Mouse (Mus musculus) testis, postnatal 10 days (tissue): ENCODE measurements around the gene Slc7a6.
A peak's percentile ranks its signal among the peaks of the same experiment; 100 is the strongest.

ENCODE experiments used
- DNase-seq: peaks from one replicate; pipeline ENCODE4 v3.0.0; 2021; ENCODE audit warnings: low spot score

Gene Slc7a6

DNA sequence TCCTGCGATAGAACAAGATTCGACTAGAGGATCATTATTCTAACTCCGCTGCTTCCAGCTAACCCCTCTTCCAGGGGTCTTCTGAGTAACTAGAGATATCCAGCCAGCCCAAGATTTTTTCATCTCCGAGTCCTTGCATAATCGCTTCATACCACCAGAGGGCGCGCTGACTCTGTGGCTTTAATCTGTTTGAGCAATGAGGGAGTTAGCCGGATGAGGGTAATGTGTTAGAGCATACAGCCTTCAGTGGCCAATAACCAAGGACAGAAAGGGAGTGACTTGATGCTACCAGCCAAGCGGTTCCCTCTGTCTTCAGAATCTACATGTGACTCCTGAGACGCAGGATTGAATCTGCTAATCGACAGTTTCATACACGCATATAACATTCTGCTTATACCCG lies 27.9 kb upstream of the Slc7a6 start:
- DNase-seq = peak; percentile 89

DNA sequence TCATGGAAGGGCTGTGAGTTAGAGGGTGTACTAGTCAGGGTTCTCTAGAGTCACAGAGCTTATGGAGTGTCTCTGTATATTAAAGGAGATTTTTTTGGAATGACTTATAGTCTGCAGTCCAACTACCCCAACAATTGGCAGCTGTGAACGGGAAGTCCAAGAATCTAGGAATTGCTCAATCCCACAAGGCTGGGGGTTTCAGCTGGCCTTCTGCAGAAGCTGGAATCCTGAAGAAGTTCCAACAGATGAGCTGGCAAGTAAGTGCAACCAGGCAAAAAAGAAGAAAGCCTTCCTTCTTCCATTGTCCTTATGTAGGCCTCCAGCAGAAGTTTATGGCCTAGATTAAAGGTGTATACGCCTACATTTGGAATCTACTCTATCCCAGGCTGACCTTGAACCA lies 23.3 kb upstream of the Slc7a6 start:
- no peak for DNase-seq

DNA sequence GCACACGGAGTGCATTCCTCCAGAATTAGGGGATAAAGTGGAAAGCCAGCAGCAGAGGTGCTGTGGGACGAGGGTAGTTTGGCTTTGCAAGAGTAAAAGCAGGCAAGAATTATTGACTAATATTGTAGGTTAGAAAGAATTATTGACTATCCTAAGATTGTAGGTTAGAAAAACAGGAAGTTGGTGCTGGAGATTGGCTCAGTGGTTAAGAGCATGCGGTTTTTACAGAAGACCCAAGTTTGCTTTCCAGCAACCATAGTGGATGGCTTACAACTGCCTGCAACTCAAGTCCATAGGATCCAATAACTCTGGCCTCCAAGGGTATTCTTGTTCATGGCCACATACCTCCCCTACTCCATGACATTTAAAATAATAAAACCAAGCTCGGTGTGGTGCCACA lies 22.6 kb upstream of the Slc7a6 start:
- DNase-seq = no peak

DNA sequence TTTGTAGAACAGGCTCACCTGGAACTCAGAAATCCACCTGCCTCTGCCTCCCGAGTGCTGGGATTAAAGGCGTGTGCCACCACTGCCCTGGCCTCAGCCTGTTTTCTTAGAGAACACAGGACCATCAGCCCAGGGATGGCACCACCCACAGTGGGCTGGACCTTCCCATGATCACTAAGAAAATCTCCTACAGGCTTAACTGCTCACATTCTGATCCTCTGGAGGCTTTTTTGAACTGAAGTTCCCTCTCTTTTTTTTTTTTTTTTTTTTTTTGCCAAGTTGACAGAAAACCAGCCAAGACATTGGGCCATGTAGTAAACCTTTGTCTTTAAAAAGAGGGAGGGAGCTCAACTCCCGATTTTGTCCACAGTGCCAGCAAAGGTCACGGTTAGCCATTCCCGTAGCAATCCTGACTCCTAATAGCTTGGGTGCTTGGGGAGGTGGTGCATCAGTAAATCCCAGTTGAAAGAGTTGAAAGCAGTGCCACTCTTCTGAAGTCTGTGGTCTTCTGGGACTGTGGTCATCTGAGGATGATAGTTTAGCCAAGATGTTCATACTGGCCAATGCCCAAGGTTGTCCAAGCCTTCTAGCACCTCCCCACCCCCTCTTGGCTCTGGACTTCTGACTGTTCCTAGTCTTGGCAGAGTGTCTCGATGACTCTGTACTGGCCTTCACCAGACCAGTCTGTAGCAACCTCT lies 20.6 kb upstream of the Slc7a6 start:
- DNase-seq = no peak

DNA sequence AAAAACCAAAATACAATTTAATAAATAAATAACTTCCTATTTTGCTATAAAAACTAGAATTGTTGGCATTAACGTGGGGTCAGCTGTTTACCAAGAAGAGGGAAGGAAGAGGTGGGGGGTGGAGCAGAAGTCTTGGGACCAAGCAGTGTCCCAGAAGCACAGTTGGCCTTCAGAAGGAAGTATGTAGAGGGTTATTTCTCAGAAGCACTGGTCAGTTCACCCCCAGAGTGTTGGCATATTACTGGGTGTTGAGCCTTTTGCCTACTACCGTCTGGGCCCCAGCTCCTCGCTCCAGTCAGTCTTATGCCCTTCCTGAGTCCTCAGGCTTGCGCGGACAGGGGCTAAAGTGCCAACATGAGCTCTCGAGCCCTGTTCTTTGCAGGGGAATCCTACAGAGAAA lies 19.6 kb upstream of the Slc7a6 start:
- DNase-seq = no peak

DNA sequence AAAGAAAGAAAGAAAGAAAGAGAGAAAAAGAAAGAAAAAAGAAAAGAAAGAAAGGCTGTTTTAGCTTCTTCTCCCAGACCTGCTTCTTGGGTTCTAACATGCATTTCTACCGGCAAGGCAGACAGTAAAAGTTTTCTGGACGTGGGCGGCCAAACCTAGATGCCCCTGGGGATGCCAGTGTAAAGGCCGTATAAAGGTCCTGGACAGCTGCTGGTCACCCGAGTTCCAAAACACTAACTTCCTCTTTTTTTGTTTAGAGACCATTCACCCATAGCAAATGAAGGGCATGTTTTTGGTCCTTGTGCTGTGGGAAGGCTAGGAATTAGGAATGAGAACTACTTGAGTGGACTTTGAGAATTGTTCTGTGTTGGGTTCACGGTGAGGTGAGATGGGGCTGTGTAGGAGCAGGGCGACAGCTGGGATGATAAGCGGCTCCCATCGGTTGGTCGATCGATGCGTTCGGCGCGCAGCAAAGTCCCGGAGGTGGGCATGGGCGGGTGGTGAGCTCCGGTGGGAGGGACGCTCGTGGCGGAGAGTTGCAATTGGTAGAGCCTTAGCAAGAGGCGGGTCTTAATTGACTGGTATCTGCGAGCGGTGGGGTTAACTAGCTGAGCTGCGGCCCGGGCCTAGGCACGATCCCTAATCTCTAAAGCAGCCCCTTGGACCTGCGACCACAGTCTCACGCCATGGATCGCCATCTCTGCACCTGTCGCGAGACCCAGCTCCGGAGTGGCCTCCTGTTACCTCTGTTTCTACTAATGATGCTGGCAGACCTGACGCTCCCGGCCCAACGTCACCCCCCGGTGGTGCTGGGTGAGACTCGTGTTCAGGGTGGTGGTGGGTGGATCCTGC lies 18.6 kb upstream of the Slc7a6 start, which contains the start of gene Pla2g15:
Gene Pla2g15, plus strand, starts transcription at position 599 of the 852 bp plus-strand sequence.
- peak; percentile 90 for DNase-seq

DNA sequence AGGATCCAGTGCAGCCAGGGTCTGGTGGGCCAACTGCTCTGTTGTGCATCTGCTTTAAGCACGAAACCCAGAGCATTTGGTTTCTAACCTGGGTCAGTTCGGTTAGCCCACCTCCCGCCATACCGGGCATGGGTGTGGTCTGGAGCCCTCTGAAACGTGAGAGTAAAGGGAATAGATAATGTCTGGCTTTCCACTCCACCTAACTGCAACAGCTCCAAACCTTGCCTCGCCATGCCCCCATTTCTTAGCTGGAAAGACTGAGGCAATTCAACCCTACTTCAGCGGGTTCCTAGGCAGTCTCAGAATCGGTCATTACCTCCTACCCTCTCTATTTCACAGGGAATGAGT lies 18.0 kb upstream of the Slc7a6 start:
- DNase-seq = no peak

DNA sequence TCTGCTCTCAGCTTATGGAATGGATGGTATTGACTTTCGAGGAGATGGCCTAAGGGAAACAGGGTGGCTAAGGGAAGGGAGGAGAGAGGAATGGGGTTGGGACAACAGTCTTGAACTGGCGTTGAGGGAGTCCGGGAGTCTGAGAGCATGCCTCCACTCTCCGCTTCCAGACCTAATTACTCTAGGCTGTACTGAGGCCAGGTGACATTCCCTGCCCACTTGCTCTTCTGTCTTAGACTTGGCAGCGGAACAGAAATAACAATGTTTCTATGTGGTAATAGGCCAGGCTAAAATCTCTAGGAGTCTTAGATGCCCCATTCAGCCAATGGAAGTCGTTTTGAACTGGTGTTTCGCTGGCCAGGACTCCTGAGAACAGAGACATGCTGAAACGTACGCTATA lies 17.6 kb upstream of the Slc7a6 start:
- no peak for DNase-seq

DNA sequence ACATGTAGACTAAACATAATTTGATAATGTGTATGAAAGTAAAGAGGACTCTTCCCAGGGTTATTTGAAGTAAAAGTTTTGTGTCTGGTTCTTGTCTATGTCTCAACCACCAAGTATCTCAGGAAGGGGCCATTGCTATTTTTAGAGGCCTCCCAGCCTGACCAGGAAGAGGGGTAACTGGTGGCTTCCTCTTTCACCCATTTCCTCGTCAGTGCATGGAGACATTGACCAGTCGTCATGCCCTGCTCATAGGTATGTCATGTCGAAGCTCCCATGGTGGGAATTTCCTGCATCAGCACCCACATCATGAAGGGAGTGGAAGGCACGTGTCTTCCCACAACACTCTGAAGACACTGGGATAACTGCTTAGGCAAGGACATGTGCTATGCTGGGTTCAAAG lies 15.8 kb upstream of the Slc7a6 start:
- no peak for DNase-seq

DNA sequence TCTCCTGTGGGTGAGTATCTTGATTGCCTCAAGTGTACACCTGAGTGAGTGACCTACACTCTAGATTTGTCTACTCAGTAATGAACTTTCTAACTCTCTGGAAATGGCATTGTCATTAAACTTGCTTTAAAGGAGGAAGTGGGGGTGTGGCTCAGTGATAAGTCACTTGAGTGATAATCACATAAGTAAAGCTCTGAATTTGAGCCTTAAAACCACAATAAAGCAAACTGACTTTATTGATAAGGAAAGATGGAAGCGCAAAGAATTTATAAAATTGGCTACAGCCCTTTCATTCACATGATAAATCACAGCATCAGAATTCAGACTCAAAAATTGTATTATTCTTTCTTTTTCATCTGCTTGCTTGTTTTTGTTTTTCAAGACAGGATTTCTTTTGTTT lies 11.2 kb upstream of the Slc7a6 start:
- DNase-seq = no peak

DNA sequence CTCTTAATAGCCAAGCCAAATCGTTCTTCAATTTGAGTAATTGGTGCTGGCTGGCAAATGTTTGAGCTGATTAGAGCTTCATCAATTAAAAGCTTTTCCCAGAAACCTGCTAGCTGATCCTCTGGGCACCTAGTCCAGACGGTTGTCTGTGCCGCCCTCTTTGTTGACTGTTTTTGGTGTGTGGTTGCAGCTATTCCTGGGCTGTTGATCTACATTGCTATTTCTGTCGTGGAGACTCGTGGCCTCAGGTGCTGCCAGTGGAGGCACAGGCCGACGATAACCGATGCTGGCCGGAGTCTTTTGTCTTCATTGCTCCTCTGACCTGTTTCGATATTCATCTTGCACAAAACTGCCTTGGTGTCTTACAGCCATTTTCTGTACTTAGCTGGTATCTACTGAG lies 10.3 kb upstream of the Slc7a6 start:
- DNase-seq = no peak

DNA sequence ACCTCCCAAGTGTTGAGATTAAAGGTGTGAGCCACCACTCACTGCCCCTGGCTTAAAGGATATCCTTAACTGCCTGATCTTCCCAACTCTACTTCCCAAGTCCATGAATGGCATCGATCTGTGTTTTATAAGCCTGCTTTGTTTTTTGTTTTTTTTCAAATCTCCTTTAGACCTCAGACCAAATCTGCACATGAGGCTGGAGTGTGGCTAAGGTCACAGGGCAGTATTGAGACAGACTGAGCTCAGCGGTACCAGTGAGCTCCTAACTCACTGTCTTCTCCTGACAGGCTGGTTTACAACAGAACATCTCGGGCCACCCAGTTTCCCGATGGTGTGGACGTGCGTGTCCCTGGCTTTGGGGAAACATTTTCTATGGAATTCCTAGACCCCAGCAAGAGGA lies 8.8 kb upstream of the Slc7a6 start:
- no peak for DNase-seq

DNA sequence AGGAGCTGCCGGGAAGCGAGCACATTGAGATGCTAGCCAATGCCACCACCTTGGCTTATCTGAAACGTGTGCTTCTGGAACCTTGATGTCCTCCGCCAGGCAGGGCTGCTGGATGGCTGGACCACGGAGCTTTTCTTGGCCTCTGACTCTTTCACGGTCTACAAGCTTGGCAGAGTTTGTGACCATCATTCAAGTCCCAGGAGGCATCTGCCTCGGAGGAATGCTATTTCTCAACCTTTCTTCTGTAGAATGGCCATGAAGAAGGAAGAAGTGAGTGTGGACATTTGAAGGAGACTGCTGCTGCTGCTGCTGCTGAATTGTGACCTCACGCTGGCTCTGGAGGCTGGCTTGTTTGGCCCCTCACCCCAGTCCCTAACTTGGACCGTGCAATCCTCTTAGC lies 5.4 kb upstream of the Slc7a6 start:
- DNase-seq = no peak

DNA sequence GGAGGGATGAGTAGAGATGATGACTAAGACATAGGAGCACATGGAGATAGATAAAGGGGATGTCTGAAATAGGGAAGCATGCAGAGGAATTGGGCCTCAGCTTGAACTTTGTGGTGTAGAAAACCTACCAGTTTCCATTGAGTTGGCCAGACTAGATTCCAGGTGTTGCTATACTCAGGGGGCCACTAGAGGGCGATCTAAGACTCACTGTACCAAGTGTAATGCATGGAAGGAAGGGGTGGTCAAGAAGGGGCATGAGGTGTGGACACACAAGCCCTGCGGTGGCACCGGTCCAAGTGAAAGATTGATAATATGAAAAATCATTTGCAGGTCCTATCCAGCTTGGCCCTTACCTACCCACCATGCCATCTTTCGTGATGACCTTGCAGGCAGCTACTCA lies 3.2 kb upstream of the Slc7a6 start:
- DNase-seq = peak; percentile 86

DNA sequence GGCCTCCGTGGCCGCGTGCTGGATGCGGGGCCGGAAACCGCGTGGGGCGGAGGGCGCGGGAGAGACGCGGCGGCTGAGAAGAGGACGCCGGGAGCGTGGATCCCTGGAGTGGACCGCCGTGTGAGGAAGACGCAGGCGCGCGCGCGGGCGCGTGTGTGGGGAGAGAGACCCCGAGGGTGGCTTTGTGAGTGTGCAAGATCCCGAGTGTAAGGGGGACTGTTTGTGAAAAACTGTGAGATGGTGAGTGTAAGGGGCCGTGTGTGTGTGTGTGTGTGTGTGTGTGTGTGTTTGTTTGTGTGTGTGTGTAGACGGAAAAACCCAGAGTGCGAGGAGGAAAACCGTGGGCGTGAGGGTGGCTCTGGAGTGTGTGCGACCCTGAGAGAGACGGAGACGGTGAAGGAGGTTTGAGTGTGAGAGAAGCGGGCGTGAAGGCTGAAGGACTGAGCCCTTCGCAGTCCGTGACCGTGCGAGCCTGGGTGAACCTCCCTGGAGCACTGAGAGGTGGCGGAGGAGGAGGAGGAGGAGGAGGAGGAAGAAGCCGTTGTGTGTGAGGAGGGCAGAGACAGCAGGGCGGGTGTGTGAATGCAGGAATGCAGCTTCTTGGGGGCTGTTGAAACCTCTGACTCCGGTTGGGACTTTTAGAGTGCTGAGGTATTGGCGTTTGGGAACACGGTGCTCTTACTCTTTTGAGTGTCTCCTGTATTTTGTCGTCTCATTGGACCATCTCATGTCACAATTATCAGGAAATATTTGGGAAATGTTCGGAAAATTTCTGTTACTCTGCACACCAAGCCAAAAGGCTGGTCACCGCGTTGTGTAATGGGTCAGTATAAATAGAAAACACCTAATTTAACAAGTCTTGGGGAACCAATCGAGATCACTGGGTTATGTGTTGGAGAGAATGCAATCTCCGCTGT lies 618 bp downstream of the Slc7a6 start:
- DNase-seq = peak; percentile 60

DNA sequence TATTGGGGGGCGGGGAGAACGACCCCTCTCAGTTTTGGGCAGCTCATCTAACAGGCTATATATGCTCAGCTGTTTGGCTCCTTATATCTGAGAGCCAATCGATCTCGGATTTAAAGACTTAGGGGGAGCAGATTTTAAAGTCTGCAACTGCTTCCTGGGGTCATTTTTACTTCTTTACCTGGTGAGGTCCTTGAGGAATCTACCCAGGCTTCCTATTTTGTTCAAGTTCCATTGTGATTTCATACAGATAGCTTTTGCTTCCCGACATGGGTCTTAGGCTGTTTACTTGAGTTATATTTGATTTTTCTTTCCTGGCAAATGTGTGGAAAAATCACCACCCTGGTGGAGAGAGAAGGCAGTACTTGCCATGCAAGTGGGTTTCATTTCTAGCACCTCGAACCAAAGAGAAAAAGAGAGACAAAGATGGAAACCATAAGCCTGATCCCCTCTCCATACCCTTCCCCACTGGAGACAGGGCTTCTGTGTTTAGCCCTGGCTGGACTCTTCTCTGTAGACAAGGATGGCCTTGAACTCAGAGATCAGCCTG lies 1.4 kb downstream of the Slc7a6 start:
- no peak for DNase-seq

DNA sequence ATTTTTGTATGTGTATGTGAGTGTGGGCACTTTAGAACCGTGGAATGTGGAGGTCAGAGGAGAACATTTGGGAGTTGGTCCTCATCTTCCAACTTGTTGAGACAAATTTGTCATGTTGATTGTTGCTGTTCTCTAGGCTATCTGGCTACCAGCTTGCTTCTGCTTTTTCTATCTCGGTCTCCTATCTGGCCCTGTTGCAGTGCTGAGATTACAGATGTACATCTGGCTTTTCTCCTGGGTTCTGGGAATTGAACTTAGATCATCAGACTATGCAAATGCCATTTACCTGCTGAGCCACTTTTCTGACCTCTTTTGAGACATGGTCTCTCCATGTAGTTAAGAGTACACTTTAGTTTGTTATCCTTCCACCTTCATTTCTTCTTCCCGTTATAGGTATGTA lies 4.9 kb downstream of the Slc7a6 start:
- DNase-seq = no peak

DNA sequence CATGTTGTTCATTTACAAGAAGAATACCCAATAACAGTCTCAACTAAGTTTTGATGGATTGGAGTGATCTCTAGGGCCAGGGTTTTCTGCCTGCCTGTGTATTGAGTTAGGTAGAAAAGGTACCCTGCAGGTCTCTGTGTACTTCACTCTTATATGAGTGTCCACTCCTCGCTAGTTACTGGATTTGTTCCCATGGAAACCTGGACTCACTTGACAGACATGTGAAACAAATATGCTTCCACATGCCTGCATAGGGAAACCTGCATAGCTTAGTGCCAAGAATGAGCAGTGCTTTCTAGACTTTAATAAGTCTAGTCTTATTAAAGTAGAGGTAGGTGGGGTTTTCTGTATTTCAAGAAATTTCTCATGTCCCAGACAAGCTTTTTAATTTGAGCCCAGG lies 8.2 kb downstream of the Slc7a6 start:
- no peak for DNase-seq

DNA sequence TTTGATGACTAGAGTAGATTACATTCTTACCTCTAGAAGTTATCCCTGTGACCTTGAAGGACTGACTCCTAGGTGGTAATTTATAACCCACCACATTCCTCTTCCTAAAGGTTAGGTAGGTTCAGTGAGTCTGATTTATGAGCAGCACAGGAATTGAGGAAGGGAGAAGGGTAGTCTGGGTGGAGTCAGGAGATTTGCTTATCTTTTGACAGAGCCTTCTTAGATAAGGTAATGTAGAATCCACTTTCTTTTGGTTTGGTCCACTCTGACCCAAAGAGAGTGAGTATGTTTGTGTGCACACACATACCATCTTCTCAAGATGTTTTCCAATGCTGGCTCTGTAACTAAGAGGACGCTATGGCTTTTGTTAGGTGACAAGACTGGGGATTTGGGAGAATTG lies 8.9 kb downstream of the Slc7a6 start:
- DNase-seq = no peak

DNA sequence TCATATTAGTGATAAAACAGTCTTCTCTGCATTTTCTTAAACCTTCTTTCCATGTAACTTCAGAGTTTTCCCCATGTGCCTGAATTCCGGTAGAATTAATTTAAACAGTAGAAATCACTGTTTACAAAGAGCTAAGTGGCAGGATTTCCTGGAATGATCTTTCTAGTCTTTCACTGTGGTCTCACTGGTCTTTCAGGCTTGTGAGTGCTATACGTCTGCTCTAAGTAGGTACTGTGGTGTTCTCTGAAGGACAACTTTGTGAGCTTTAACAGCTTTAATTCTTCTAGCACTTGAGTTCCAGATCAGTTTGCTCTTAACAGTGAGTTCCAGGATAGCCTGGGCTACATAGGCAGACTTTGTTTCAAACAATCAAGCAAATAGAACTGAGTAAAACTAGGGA lies 9.8 kb downstream of the Slc7a6 start:
- DNase-seq = no peak

DNA sequence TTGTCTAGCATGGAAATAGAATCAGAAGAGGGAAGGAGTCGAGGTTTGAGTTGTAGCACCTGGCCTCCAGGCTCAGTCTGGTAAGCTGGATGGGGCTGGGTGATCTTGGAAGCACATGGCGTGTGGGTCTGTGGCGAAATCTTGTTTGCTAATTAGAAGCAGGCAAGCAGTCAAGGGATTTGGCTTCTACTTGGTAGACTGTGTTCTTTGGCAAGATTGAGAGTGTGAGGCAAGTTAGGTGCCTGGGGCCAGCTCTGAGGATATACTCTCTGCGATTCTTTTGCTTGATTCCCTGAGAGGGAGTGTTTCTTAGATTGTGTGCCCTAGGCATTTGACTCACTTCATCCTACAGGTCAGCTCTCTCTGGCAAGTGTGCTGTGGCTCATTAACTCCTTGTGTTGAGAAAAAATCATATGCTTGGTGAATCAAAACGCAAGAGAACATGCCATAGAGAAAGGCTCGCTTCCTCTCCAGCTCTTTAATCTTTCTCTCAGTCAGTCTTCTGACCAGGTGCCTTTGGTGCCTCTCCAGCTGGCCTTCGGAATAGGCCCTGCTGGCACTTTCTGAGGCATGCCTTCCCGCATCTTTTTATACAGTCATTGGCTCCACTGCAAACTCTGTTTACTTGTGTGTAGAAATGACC lies 17.1 kb downstream of the Slc7a6 start:
- no peak for DNase-seq

DNA sequence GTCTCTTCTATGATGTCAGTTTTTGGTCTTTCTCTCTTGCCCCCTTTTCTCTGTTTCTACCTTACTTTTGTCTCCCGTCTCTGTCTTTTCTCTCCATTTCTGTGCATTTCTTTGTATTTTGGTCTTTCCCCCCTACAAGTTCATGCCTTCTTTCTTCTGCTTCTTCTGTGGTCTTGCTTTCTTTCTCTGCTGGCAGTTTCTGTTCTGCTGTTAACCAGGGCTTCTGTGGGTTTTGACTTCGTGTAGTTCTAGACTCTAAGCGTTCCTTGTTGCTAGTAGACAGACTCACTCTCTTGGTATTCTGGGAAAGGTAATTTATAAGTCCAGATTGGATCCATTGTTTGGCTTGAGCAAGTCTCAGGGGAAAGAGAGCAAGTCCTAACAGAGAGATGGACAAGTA lies 17.7 kb downstream of the Slc7a6 start:
- no peak for DNase-seq
